Mouse (Mus musculus) CD4-positive helper T cell, adult 2 months (primary cell): Measurements from ENCODE around the gene Elane.
A peak's percentile ranks its signal among the peaks of the same experiment; 100 is the strongest.
"Not testable (repeated sequence)": the region's sequence is repeated elsewhere in the genome, so short reads cannot be mapped to it uniquely, and the experiment has no call there.

ENCODE experiments used
- DNase-seq: peaks from one replicate; pipeline ENCODE4 v3.0.0-alpha.2; 2012; ENCODE audit warnings: low read depth, missing footprints, low spot score

The Elane gene

DNA sequence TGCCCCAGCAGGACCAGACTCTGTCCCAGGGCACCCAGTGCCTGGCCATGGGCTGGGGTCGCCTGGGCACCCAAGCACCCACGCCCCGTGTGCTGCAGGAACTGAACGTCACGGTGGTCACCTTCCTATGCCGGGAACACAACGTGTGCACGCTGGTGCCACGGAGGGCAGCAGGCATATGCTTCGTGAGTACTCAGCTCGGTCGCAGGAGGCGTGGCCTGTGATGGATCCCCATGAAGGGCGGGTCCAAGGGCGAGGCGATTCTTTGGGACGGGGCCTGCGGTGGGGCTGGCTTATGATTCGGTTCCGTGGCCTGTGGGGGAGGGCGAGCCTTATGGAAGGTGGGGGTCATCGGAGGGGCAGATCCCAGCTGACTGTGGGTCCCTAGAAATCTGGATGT lies 4.1 kb upstream of the Elane start:
- no peak for DNase-seq

DNA sequence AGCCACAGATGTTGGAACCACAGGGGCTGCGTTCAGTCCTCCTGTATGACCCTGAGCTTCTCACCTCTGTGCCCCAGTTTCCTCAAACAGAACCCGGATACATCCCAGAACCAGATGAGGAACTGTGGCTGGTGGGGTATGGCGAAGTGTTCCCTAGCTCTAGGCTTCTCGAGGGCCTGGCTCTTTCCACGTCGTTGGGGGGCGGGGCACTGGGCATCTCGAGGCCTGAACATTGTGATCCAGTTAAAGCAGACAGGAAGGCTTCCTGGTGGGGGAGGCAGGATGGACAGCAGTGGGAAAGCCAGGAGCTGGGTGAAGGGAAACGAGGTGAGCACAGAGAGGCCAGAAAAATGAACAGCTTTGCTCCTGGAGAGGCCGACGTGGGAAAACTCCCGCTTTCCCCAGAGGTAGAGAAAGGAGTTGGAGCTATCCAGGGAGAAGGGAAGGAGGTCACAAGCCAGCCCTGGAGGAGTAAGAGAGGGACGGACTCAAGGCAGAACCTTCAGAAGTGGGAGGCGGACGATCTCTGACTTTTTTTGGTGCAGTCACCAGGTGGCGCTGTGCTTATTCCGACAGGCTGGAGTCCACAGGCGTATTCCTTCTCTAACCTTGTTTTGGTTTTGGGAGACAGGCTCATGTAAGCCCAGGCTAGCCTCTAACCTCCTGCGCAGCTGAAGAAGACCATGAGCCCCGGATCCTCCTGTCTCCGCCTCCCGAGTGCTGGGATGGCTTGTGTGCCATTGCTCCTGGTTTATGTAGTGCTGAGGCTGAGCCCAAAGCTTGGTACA lies 2.6 kb upstream of the Elane start:
- DNase-seq, result peak; percentile 73

DNA sequence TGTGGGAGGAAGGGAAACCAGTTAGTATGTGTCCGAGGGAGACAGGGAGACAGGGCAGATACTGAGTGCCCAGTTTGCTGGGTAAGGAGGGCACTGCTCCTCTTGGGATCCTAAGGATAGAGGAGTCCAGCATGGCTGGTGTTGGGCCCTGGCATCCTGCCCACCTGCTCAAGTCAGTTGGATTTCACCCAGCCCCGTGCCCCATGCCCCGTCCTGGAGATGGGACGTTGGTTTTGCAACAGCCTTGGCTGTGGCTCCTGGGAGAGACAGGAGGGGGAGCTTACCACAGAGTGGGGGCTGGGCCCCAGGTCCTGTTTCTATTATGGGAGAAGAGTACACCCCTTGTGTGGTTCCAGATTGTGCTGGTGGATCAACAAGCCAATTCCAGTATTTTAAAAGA lies 1.6 kb upstream of the Elane start:
- no peak for DNase-seq

DNA sequence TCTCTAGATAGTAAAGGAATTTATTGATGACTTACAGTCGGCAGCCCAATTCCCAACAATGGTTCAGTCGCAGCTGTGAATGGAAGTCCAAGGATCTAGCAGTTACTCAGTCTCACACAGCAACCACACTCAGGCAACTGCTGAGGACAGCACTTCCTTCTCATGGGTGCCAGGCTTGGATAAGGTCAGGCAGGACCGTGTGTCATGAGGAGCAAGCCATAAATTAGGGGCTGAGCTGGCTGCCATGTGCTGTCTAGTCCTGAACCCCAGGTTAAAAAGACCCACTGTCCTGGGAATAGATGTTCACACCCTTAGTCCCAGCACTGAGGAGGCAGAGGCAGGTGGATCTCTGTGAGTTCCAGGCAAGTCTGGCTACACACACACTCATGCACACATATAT lies 1.1 kb upstream of the Elane start:
- DNase-seq, result not testable (repeated sequence)

DNA sequence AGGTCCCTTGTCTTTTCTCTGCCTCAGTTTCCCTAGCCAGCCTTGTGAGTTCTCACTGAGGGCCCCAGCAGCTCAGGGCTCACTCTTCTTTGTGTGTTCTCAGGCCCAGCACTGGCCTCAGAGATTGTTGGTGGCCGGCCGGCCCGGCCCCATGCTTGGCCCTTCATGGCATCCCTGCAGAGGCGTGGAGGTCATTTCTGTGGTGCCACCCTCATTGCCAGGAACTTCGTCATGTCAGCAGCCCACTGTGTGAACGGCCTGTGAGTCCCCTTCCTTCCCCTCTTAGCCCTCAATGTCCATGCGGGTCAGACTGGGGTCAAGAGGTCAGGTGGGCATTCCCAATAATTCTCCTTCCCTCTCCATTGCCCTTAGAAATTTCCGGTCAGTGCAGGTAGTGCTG lies 564 bp downstream of the Elane start:
- DNase-seq, result no peak

DNA sequence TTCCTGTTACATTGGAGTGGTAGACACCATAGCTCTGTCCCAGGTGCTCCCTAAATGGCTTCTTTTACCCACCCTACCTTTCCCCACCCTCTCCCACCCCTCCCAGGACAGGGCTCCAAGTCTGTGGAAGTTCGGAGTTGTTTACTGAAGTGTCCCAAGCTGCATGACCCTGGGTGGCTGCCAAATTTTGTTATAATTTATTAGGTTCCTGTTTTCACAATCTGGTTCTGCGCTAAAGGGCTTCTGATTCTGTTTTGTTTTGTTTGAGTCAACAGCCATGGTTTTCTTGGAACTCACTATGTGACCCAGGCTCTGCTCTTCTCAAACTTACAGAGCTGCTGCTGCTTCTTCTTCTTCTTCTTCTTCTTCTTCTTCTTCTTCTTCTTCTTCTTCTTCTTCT lies 3.3 kb downstream of the Elane start:
- no peak for DNase-seq

DNA sequence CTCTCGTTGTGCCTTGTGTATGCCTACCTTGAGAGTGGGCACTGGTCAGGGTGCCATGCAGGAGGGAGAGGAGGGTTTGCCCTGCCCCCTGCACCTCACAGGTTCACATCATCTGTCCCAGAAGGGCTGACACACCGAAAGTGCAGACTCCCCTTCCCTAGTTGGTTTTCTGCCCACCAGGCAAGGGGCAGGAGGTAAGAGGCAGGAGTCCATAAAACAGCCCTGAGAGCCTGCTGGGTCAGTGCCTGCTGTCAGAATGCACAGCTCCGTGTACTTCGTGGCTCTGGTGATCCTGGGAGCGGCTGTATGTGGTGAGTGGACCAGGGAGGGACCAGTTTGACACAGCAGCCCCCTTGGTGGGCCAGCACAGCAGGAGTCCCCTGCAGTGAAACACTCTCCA lies 4.6 kb downstream of the Elane start, which contains the start of gene Cfd:
Cfd (plus strand) TSS at position 184 of the 400 bp plus-strand sequence.
- no peak for DNase-seq

DNA sequence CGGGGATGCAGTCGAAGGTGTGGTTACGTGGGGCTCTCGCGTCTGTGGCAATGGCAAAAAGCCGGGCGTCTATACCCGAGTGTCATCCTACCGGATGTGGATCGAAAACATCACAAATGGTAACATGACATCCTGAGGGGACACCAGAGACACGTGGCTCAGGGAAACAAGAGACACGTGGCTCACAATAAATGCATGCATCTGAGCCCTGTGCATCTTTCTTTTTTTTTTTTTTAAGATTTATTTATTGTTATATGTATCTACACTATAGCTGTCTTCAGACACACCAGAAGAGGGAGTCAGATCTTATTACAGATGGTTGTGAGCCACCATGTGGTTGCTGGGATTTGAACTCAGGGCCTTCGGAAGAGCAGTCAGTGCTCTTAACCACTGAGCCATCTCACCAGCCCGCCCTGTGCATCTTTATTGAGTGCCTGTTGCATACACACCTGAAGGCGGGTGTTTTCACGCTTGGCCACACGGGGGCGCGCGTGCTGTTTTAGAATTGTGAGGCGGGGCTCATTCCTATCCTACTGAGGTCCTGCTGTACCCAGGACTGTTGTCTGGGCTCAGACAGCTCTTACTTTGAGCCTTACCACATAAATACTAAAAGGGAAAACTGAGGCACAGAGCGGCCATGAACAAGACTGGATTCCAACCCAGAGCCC lies 6.5 kb downstream of the Elane start:
- DNase-seq, result peak; percentile 80

DNA sequence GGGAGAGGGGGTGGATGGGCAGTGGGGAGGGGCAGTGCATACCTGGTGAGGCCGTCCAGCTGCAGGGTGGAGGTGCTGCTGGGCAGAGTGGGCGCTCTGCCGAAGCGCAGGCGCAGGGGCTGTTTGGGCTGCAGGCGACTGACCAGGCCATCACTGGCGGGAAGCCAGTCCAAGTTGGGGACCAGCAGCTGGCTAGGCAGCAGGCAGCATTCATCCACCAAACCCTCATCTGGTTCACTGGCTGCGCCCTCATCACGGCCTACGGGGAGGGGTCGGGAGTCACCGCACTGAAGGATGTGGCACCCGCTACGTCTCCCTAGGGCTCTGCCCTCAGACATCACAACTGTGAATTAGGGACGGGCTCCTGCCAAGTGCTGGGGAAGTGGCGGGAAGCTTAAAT lies 10.3 kb downstream of the Elane start:
- DNase-seq, result no peak

DNA sequence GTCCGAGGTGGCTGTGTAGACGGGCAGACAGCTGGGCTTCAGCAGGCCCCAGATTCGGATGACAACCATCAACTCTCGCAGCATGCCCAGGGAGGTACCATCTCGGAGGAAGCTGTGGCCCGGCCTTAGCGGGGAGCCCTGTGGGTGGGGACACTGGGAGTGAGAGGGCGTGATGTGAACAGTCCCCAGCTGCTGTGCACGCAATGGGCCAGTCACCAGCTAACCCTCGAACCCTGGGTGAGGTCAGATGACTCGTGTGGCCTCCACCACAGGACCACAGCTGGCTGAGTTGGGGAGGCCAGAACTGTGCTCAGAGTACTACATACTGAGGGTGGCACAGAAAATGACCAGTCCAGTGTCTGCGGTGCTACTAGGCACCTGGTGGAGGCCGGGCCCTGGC lies 10.8 kb downstream of the Elane start:
- no peak for DNase-seq

DNA sequence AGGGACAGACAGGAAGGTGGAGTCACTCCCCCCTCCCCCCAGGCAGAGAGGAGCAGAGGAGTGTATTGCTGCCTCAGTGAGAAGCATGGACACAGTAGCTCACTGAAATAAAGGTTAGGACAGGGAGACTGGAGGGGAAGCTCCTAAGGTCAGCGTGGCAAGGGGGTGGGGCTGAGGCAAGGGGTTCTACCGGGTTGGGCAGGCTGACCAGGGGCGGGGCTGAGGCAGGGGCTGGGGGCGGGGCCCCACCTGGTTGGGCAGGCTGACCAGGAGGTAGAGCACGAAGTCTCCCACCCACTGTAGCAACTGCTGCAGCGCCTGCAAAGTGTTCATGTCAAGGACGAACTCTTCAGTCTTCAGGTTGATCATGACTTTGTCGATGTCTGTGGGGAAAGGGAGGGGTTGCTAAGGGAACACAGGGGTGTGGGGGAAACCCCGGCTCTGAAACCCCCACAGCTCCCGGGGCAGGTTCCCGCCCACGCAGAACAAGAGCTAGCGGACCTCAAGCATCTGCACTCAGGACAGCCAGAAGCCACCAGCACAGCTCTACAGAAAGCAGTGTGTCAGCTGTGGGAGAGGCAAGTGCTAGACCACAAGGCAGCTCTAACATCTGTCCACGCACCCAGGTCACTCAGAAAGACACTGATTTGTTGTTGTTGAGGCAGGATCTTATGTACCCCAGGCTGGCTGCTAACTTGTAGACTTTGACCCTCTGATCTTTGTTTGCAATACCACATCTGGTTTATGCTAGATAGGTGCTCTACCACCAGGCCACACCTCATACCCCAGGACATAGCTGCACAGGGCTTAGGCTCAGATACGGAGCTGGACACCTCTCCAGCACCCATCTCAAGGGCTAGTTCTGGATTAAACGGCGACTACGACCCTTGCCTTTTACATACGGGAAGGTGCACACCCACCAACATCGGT lies 11.5 kb downstream of the Elane start:
- peak; percentile 60 for DNase-seq

DNA sequence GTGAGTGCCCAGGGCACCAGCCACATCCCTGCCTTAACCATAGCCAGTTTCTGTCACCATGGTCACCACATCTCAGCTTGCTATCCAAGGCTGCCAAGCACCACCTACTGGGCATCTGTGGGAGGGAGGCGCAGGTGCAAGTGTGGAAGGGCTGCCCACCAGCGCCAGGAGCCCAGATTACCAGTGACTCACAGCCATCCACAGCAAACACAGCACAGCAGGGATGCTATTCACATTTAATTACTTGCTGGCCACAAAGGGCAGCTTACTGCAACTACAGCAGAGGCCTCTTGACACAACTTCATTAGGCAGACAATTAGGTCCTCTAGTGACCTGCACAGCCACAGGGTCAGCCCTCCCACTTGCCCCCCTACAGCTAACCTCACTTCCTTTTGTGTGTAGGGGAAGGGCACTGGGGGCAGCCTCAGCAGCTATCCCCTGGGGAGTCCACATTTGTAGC lies 14.9 kb downstream of the Elane start:
- DNase-seq, result no peak

DNA sequence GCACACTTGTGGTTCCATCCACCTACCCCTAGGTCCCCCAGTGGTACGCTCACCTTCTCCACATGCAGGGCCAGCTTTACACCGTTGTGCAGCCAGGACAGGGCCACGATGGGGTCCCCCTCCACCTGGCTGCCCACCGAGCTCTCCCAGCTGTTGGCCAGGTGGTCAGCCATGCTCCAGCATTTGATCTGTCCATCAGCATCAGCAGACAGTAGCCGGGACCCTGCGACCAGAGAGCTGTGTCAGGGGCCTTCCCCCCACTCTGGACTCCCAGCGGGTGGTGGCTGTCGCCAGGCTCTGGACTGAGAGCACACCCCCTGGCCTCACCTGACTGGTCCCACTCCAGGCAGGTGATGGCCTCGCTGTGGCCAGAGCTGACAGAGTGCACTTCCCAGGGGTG lies 20.7 kb downstream of the Elane start:
- DNase-seq, result no peak

DNA sequence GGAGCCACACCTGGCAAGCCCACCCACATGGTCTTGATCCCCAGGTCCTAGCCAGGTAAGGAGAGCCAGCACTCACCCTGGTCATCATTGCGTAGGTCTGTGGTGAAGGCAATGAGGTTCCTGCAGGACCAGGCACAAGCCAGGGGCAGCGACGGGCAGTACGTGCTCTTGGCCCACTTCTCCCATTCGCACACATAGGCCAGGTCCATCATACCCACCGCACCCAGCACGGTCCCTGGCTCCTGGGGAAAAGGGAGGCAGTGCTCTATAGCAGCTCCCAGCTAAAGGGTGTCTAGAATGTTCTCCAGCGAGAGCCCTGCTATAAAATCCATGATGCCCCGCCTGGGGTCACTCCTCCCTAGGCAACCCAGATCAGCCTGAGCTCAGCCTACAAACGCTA lies 21.4 kb downstream of the Elane start:
- DNase-seq, result no peak

DNA sequence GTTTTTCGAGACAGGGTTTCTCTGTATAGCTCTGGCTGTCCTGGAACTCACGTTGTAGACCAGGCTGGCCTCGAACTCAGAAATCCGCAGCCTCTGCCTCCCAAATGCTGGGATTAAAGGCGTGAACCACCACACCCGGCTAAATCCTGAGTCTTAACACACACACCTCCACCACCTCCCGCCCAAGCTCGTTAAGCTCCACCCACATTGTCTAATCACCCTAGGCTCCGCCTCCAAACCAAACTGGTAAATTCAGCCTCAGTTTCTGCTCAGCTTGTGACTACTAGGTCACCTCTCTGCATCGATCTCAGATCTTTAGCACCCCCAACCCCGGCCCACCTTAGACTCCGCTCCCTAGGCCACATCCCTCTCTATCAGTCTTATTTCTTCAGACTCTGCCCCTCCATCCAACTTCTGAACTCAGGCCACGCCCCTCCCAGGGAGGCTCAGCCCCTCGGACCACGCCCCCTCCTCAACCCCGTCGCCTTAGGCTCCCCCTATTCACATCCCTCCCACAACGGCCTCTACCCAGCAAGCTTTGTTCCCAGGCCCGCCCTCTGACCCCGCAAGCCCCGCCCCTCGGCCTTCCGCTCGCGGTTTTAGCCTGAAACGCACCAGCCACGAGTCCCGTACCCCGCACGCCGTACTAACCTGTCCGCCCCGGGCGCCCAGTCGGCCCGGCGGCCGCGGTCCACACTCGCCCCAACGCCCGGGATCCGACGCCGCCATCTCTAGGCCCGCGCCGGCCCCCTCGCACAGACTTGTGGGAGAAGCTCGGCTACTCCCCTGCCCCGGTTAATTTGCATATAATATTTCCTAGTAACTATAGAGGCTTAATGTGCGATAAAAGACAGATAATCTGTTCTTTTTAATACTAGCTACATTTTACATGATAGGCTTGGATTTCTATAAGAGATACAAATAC lies 22.4 kb downstream of the Elane start, which contains the start of gene Med16:
Med16 (minus strand) TSS at position 757 of the 925 bp plus-strand sequence.
- DNase-seq, result peak; percentile 98

DNA sequence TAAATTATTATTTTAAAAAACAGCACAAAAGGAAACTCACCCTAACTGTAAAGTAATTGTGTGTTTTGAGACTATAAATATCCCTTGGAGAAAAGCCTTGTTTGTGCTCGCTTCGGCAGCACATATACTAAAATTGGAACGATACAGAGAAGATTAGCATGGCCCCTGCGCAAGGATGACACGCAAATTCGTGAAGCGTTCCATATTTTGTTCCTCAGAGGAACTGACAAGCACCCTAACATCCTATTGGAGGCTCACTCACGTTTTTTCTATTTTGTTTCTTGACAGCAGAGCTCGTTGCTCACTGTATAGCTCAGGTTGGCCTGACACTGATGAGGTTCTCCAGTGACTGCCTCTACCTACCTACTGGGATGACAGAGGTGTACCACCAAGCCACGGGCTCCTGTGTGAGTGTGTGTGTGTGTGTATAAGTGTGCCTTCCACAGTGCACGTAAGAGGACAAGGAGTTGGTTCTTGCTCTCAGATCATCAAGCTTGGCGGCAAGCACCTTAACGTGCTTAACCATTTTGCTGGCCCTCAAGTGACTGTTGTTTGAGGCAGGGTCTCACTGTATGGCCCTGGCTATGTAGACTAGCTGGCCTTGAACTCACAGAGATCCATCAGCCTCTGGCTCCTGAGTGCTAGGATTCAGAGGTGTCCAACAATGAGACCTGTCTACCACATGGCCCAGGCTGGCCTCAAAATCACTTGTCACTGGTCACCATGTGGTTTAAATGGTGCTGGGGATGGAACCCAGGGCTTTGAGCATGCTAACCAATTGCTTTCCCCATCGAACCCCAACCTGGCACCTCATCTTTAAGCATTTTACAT lies 23.3 kb downstream of the Elane start:
- DNase-seq, result no peak

DNA sequence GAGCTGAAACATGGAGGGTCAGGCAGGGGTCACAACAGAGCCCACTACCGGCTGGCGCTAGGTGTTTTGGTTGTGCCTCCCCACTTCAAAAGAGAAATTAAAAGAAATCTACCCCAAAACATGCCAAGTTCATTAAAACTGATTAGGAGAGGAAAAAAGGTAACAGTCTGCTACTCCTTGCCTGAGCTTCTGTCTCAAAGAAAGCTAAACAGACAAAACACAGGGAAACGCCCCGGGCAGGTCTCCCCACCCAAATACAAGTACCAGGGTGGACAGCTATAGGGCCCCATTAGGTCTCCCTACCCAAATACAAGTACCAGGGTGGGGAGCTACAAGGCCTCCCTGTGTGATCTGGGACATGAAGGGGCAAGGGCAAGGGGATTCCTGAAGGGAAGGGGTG lies 24.5 kb downstream of the Elane start, which contains the start of gene Gm26602:
Gm26602 (plus strand) TSS at position 301 of the 400 bp plus-strand sequence.
- DNase-seq, result no peak

DNA sequence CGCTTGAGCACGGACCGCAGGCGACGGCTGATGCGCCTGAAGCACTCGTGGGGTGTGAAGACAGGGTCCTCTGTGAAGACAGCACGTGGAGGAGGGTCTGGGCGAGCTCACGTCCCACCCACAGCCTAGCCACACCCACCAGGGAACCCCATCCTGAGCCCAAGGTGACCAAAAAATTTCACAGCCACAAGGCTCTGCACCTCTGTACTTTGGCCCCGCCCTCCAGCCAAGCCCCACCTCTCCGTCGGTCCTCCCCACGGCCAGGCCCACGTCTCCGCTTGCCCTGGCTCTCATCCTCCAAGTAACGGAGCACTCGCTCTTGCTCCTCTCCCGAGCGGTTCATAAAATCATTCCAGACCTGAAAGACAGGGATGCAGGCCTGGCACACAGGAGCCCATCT lies 26.4 kb downstream of the Elane start:
- DNase-seq, result no peak

DNA sequence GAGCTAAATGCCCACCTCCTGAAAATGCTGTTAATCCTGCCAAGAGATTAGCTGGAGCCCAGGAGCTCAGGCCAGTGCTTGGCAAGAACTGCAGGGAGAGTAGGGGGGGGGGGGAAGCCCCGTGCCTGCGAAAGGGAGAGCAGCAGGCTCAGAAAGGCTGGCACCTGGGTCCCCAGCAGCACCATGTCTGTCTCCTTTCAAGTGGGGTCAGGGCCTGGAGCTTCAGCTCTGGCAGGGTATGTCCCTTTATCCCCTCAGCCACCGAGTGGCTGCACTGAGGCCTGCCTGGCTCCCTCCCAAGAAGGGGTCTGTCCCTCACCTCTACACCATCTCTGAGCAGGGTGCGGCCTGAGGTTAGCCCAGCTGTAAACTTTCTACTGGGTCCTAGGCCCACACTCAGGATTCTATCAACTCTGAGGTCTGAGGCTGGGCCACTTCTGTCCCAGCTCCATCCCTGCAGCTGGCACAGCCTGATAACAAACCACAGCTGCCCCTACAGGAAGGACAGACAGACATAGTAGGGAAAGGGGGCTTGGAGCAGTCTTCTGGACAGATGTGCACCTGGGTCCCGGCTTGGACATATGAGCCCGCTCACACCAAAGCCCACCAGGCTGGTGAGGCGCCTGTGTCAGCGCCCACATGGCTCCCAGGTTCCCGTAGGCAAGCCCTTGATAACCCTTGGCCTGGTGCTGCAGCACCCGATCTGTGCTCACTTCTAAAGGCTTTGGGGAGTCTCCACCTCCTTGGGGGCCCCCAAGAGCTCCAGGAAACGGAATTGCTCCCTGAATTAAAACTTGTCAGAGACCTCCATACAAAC lies 28.3 kb downstream of the Elane start:
- no peak for DNase-seq
